Mouse (Mus musculus) kidney, adult 11 months (tissue): ENCODE data around the gene Camkk1.

Source experiments
- DNase-seq: peaks from one replicate; pipeline ENCODE4 v3.0.0; 2022

Gene Camkk1

DNA sequence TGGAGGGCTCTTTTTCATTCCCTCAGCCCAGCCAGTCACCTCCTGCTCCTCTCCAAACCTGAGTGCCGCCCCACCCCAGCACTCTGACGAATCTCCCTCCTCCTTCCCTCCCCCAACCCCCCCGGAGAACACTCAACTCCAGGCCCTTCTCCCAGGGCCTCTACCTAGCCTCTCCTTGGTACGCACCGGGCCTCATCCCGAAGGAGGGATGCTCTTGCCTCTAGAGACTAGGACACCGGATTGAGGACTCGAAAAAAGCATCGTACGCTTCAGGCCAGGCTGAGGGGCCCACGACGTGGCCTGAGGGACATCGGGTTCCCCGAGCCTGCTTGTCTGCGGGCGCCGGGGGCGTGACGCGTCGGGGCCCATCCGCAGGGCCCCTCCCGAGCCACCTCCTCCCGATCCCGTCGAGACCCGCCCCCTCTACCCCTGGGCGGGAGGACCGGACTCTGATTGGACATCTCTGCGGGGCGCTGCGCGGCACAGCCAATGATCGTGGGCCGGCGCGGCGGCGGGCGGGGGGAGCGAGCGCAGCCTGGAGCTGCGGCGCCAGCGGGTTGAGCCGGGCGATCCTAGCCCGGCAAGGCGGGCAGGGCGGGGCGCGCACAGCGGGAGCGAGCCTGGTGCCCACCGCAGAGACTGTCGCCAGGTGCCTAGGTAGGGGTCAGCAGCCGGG lies at the start of gene Camkk1:
Camkk1 (plus strand) TSS at position 538 of the 676 bp plus-strand sequence.
- peak; percentile 86 for DNase-seq

DNA sequence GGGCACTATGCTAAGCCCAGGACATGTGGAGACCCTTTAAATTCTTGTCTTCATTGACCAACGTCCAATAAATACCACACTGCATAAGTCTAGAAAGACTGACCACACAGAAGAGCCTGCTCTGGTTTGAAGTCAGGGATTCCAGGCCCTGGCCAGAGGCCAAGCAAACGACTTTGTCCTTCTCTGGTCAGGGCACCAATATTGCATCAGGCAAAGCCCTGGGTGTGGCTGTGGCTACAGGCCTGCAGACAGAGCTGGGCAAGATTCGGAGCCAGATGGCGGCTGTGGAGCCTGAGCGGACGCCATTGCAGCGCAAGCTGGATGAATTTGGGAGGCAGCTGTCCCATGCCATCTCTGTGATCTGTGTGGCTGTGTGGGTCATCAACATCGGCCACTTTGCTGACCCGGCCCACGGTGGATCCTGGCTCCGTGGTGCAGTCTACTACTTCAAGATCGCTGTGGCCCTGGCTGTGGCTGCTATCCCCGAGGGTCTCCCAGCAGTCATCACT lies 43.8 kb upstream of the Camkk1 start:
- no peak for DNase-seq

DNA sequence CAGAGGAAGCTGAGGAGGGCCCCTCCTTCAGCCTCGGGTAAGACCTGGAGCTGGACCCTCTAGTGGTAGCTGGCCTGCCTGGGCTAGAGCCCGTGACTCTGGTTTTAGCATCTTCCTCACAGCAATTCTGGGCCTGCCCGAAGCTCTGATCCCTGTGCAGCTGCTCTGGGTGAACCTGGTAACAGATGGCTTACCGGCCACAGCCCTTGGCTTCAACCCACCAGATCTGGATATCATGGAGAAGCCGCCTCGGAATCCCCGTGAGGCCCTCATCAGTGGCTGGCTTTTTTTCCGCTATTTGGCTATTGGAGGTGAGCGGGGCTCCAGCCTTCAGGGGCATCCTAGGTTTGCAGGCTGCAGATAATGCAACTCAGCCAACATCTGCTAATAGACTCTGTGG lies 36.3 kb upstream of the Camkk1 start:
- no peak for DNase-seq

DNA sequence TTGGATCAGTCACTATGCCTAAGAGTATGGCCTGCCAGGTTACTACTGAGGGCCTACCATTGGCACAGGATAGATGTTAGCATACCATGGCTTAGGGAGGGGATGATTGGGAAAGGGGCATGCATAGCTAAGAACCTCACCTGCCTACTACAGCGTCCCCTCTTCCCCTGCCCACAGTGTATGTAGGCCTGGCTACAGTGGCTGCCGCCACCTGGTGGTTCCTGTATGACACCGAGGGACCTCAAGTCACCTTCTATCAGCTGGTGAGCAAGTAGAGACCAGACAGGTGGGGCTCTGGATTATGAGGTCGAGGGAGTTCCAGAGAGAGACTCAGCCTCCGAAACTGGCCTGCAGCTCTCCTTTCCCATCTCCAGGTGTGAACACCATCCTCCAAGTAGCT lies 35.5 kb upstream of the Camkk1 start:
- no peak for DNase-seq

DNA sequence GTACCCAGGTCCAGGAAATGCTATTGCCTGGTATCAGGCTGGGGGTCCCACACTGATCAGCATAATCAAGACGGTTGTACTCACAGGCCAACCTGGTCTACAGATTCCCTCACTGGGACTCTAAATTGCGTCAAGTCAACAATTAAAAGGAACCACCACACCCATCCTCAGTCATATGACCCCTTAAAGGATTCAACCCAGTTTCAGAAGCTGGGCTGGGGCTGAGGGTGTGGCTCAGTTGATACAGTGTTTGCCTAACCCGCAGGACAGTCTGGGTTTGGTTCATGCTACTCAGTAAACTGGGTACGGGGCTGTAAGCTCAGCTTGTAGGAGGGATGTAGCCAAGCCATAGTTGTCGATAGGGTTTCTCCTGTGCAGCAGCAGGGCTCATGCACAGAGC lies 32.1 kb upstream of the Camkk1 start:
- DNase-seq = no peak

DNA sequence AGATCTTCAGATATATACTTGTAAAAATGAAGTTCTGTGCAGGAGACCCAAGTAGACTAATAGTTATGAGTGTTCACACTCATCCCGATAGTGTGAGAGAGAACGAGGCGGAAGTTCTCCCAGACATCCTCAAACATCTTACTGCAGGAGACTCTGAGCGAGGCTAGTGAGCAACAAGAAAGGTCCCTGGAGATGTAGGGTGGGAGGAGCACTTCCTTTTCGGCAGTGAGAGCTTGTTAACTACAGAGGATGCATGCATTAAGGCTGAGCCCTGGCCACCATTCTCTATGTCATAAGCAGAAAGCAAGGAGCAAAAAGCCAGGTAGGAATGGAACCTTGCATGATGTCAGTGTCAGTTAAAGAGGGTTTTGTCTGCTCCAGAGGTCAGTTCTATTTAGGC lies 31.6 kb upstream of the Camkk1 start:
- no peak for DNase-seq

DNA sequence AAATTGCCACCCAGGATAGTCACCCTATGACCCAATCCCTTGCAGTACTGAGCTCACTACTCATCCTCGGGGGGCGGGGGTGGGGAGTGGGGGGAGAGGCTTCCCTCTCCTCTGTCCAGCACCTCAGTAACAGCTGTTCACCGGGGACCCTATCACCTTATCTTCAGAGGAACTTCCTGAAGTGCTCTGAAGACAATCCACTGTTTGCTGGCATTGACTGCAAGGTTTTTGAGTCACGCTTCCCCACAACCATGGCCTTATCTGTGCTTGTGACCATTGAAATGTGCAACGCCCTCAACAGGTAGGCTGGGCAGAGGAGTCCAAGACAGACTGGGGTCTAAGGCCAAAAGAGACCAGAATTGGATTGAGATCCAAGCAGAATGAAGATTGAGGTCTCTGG lies 31.0 kb upstream of the Camkk1 start:
- no peak for DNase-seq

DNA sequence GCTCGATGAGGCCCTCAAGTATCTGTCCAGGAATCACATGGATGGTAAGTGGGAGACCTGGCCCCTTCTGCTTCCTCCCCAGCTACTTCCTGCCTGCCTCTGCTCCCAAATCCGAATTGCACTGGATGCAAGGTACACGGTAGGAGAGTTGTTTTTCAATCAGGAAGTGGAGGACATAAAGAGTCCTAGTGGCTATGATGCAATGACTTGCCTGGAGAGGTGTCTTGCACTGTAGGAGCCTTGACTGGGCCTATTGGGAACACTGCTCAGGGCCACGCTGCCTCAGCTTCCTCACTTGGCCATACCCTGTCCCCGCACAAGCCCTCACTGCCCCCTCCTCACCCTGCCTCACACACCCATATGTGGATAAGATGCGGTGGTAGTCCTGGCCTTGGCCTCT lies 29.8 kb upstream of the Camkk1 start:
- no peak for DNase-seq

DNA sequence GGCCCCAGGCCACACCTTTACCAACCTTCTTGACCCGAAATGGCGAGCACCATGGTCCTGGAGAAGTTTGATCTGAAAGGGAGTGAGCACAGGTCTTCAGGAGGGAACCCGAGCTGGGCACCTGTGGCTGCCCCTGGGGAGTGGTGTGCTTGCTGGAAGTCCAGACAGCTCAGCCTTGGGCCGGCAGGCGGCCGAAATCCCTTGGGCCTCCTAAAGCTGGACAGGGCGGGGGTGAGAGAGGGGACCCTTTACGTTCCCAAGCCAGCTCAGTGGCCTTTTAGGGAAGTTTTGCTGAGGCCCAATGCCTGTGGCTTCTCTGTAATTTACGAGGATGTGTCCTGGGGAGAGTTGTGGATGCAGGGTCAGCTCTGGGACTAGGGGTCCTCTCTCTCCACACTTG lies 28.1 kb upstream of the Camkk1 start:
- DNase-seq = no peak

DNA sequence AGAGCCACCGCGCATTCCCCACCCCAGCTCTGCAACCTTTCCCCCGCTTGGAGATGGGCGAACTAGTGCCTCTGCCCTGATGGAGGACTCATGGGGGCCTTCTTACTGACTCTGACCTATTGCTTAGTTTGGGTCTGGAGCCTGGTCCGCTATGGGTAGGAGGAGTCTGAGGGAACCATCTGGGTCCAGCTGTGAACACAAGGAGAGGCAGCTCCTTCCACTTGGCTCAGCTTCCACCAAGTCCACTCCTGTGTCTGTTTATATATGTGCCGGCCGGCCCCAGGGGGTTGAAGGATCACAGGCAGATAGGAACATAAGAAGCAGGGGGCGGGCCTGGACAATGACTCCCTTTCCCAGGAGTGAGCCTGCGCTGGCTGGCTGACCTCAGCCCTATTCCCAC lies 26.8 kb upstream of the Camkk1 start:
- DNase-seq = peak; percentile 22

DNA sequence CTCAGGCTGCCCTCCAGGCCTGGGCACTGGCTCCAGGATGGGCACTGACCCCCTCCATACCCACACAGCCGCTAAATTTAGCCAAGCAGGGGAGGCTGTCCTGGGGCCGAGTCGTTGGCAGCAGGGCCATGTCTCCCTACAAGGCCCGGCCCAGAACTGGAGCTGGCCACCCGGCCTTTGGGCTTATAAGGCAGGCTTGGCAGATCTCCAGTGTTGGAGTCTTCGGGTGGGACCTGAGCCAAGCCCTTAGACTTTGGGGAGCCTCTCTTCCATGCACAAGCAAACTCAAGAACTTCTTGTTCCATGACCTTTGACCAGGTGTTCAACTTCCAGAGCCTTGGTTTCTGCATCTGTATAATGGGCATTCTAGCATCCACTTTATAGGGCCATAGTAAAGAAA lies 22.5 kb upstream of the Camkk1 start:
- DNase-seq = no peak

DNA sequence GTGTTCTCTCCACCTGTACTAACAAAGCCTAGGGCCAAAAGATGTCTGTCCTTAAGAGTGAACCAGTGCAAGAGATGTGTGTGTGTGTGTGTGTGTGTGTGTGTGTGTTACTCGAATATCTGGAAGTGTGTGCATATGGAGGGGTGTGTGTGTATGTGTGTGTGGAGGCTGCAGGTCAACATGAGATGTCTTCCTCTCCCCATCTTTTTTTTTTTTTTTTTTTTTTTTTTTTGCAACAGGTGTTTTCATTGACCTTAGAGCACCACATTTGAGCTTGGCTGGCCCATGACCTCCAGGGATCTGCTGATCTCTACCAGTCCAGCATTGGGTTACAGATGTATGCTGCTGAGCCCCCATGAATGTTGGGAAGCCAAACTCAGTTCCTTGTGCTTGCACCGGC lies 22.0 kb upstream of the Camkk1 start:
- DNase-seq = no peak

DNA sequence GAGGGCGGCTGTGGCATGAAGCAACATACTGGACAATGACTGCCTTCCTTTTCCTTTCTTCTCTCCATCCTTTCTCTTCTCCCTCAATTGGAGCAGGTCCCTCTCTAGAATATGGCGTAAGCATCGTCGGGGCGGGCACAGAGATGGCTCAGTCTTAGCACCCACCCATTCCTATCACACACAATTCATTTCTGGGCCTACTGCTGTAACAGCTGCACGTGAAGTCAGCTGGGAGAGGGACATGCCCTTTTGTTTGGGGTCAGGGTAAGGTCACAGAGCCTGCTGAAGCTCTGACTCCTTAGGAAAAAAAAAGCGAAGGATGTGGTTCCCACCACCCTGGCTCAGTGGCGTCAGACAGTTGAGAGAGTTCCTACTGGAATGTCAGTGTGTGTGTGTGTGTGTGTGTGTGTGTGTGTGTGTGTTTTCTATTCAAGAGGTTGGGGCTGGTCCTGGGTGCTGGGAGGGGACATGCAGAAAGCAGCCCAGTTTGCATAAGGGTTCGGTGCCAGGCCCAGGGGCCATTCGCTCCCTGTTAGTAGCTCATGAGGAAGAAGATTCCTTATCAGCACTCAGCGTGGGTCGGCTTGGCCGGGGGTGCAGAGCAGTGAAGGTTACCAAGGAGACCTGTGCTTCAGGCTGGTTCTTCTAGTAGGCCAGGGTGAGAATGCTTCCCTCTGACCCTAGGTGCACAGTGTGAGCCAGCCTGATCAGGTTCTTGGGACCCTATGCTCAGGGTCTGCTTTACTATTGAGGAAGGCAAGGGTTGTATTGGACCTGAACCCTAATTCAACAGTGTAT lies 21.1 kb upstream of the Camkk1 start:
- no peak for DNase-seq

DNA sequence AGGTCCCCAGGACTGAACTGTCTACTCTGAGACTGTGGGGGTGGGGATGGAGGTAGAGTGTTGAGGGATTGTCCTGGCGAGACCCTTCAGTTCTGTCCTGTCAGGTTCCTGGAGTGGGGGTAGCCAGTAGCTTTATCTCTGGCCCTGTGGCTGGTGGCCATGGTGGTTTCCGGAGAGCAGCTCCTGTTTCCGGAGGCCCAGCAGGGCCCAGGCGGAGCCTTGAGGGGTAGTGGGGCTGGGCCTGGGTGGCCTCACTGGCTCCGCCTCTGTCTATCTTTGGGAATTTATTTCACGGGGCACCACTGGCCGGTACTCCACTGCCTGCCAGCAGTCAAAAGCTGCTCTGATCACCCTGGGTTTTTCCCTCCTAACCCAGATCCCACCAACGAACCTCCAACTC lies 20.0 kb upstream of the Camkk1 start, which contains the start of gene P2rx1:
P2rx1 (plus strand) TSS at position 333 of the 400 bp plus-strand sequence.
- DNase-seq = no peak

DNA sequence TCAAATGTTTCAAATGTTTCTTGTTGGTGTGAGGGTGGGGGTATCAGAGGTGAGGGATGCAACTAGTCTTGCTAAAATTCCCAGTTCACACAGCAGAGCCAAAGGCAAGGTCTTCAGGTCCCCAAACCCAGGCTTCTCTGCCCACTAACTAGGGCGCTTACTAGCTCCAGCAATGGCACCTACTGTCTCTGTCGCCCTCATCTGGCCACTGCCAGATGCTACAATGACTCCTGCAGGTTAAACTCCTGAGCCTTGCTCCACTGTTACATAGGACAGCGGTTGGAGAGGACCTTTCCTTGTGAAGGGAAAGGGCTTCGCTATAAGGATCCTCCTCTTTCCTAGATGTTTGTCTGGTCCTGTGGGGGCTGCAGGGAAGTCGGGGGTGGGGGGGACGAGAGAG lies 17.8 kb upstream of the Camkk1 start:
- peak; percentile 62 for DNase-seq

DNA sequence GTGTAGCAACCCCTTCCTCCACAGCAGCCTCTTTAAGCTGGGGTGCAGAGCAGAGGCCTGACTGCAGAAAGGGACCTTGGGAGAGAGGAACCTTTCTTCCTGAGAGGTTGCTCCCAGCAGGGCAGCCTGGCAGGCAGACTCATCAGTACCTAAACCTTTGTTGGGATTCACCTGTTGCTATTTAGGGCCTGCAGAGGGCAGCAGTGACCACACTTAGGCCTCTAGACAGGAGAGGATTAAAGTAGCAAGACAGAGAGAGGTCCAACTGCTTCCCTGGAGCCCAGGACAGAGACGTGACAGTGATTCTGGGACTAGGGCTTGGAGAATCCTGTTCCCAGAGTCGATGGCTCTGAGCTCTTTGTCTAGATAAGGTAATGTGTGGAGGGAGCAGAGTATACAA lies 12.4 kb upstream of the Camkk1 start:
- DNase-seq = peak; percentile 56

DNA sequence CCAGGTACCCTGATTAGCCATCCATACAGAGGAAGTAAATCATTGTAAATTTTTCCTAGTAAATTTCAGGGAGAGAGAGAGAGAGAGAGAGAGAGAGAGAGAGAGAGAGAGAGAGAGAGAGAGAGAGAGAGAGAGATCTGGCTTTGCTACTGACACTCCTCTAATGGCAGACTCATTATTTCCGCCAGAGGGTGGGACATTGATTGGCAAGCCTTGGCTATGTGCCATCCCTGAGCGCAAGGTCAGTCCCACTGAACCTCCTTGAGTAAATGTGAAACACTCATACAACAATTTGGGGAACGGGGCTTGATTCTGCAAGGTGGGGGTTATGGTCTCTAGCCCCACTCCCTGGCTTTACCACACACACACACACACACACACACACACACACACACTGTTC lies 11.7 kb upstream of the Camkk1 start:
- no peak for DNase-seq

DNA sequence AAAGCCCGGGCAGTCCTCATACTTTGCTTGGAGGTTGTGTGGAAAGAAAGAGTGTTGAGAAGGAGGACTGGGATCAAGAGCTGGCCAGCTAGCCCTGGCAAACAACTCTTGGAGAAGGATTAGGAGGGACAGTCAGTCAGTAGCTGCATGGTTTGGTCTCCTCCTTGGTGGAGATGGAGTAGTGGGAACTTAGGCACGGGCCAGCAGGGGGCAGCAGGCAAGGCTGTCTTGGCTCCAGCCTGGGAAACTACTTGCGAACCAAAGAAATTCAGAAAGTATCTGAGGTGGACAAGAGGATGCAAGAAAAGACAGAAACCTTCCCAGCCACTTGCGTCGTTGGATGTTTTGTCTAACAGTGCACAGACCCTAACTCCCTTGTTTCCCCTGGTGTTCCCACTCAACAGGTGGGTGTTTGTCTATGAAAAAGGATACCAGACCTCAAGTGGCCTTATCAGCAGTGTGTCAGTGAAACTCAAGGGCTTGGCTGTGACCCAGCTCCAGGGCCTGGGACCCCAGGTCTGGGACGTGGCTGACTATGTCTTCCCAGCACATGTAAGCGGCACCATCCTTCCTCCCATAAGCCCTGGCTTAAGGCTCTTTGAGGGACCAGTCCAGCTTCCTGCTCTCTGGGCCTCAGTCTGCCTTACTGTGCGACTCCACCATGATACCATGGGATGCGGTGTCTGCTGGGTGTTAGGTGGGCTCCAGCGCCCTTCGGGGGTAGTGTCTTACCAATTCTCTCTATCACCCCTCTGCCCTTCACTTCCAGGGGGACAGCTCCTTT lies 10.9 kb upstream of the Camkk1 start:
- peak; percentile 30 for DNase-seq

DNA sequence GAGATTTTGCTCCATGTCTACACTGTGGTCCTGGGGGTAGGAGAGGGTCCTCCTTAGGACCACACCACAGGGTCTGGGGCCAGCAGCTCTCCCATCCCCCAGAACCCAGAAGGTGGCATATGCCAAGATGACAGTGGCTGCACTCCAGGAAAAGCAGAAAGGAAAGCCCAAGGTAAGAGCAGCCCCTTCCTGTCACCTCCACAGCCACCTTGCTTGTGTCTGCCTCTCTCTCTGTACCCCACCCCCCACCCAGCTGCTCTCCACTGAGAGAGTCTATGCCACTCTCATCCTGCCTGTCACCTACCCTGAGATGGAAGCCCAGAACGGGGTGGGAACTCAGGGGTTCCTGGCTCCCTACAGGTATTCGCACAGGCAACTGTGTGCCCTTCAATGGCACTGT lies 10.0 kb upstream of the Camkk1 start:
- DNase-seq = no peak

DNA sequence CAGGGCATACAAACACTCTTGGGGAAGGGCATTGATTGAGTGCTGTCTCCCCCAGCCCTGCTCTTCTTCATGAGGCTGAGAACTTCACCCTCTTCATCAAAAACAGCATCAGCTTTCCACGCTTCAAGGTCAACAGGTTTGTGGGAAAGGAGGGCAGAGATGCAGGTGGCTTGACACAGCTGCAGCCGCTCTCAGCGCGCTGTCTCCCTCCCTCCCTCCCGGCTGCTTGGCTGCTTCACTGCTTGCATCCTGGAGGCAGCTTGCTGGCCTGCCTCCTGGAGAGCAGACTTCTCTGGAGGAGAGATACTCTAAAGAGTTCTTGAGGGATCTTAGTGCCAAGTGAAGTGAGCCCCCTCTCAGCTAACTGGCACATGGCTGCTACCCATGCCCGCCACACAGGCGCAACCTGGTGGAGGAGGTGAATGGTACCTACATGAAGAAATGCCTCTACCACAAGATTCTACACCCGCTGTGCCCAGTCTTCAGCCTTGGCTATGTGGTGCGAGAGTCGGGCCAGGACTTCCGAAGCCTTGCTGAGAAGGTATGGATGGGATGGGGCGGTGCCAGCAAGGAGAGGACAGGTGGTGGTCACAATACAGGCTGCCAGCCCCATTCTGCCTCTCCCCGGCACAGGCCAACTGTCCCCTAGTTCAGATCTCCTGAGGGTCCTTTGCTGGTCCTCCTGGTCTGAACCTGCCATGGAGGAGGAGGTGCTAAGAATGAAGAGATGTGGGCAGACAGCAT lies 9.1 kb upstream of the Camkk1 start:
- no peak for DNase-seq

DNA sequence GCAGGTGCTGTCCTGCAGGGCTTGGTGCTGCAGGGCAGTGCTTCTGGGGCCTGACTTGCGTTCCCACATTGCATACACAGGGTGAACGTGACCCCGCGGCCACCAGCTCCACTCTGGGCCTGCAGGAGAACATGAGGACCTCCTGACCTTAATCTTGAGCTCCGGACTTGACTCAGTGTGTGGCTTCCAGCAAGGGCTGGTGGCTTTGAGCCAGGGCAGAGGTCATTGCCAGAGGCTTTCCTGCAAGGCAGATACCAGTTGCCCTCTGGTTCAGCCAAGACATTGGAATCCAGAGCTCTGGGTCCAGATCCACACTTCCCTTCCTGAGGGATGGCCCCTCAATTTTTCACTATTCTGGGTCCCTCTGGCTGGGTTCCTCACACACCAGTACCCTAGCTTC lies 4.8 kb upstream of the Camkk1 start:
- peak; percentile 77 for DNase-seq

DNA sequence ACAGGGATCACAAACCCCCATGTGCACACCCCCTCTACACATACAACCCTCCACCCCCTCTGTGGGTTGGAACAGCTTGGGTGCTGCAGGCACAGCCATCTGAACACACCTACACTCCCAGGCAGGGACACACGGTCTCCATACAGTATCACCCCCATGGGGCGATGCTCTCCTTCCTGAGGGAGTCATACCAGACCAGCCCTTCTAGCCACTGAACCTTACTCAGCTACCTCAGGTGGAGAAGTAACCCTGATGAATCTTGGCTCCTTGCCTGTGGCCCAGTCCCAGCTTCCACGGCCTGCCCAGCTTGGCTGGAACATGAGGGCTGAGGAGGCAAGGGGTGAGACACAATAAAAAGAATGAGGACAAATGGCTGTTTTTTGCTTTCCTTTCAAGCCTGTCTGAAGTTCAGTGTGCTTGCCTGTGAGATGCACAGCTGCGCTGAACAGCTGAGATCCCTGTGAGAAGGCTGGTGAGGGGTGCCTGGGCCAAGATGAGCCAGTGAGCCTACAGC lies 3.9 kb upstream of the Camkk1 start:
- DNase-seq = peak; percentile 71
